Mouse (Mus musculus): ENCODE results near the gene Hist1h4h.
A peak's percentile ranks its signal among the peaks of the same experiment; 100 is the strongest.
"Not testable (repeated sequence)": the region's sequence is repeated elsewhere in the genome, so short reads cannot be mapped to it uniquely, and the experiment has no call there.

The Hist1h4h gene

DNA sequence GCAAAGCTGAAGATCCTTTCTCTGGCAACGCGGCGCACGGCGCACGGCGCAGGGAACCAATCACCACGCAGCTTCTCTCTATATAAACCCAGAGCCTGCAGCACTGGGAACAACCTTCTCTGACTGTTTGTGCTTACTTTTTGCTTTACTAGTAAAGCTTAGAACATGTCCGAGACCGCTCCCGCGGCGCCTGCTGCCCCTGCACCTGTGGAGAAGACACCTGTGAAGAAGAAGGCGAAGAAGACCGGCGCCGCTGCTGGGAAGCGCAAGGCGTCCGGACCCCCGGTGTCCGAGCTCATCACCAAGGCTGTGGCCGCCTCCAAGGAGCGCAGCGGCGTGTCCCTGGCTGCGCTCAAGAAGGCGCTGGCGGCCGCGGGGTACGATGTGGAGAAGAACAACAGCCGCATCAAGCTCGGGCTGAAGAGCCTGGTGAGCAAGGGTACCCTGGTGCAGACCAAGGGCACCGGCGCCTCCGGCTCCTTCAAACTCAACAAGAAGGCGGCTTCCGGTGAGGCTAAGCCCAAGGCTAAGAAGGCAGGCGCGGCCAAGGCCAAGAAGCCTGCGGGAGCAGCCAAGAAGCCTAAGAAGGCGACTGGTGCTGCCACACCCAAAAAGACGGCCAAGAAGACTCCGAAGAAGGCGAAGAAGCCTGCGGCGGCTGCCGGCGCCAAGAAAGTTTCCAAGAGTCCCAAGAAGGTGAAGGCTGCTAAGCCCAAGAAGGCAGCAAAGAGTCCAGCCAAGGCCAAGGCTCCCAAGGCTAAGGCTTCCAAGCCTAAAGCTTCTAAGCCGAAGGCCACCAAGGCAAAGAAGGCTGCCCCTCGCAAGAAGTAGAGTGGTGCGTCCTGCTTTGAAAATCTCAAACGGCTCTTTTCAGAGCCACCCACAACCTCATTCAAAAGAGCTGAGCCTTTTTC lies 24.3 kb downstream of the Hist1h4h start:
- DNase-seq (ENCODE audit: extremely low spot score, low spot score): peak; percentile 87

DNA sequence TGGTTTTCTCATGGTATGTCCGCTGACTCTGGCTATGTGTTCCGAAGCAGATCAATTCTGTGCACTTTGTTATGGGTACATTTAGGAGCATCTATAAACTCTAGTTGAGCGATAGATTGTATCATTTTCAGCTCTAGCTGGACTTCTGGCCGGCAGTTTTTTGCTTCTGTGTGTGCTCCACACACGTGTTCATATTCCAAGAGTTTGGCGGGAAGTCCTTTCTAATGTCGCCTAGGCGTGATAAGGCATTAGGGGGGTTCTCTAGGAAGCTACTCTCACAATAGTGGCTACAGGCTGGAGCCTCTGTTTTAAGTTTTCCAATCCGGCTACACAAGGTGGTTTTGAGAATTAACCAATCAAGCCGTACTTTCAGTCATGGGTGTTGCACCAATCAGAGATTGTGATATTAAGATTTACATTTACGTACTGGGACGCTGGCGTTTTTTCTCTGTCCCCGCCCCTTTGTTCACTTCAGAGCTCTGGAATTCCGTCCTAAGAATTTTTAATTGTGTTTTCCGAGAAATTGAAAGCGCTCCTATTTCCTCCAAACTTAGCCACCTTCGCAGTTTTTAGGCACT lies 25.1 kb downstream of the Hist1h4h start:
- DNase-seq (ENCODE audit: extremely low spot score, low spot score): peak; percentile 77

DNA sequence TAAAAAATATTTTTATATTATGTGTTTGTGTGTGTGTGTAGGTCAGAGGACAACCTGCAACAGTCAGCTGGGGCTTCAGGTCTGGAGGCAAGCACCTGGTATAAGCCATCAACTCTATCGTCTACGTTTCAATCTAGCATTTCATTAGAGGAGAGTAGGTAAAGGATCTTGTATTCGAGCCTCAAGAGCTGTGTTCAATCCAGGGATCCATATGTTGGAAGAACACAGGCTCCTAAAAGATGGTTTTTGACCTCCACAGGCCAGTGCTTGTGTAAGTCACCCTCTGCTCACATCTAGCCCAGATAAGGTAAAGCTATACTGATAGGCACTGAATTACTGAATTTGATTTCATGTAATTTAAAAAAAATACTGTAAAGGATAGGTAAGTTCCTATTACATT lies 26.1 kb downstream of the Hist1h4h start:
- no peak for DNase-seq (ENCODE audit: extremely low spot score, low spot score)

DNA sequence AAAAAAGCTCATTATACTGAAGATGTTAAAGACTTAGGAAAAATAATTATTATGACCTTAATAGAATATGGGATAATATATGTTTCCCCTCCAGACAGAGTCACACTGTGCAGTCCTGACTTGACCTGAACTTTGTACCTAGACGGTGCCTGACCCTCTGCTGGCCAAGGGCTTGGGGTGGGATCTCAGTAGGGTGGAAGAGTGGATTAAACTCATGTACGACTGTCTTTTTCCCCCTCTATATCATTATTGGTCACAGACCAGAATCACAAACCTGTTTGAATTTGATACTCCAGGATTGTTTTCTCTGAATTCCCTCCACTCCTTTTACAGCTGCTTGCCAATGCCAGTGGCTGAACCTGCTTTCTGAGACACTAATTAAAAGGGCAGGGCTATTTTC lies 29.8 kb downstream of the Hist1h4h start:
- DNase-seq (ENCODE audit: extremely low spot score, low spot score): not testable (repeated sequence)

DNA sequence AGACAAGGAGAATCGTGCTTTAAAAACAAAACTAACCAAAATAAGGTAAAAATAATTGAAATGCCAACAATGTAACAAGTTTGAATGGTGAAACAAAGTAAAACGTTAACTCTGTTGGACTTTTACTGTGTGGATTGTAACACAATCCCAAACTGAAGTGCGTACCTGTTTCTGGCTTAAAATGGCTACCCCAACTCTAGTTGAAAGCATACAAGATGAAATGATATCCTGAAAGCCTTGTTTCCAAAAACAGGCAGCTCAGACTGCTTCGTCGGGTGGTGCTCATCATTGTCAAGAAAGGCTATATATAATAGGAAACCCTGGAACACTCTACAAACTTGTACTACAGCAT lies 30.7 kb downstream of the Hist1h4h start:
- DNase-seq (ENCODE audit: extremely low spot score, low spot score): not testable (repeated sequence)

DNA sequence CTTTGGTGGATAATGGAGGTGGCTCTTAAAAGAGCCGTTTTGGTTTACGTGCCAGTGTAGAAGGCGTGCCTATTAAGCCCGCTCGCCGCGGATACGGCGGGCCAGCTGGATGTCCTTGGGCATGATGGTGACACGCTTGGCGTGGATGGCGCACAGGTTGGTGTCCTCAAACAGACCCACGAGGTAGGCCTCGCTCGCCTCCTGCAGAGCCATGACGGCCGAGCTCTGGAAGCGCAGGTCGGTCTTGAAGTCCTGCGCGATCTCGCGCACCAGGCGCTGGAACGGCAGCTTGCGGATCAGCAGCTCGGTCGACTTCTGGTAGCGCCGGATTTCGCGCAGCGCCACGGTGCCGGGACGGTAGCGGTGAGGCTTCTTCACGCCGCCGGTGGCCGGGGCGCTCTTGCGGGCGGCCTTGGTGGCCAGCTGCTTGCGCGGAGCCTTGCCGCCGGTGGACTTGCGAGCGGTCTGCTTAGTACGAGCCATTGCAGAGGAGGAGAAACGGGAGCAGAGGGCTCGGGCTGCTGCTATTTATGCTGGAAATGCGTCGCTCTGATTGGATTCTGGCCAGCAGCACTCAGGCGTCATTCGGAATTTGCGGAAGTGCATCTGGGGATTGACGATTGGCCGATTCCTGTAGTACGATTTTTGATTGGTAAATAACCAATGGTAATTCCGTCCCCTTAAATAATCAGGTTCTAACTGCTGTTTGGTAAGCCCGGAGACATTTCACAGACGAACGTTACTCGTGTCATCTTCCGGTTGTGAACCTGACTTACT lies 31.2 kb downstream of the Hist1h4h start, which contains the start of gene Hist1h3e:
TSS of gene Hist1h3e (minus strand) at position 487 of the 777 bp plus-strand sequence.
- peak; percentile 91 for DNase-seq (ENCODE audit: extremely low spot score, low spot score)

DNA sequence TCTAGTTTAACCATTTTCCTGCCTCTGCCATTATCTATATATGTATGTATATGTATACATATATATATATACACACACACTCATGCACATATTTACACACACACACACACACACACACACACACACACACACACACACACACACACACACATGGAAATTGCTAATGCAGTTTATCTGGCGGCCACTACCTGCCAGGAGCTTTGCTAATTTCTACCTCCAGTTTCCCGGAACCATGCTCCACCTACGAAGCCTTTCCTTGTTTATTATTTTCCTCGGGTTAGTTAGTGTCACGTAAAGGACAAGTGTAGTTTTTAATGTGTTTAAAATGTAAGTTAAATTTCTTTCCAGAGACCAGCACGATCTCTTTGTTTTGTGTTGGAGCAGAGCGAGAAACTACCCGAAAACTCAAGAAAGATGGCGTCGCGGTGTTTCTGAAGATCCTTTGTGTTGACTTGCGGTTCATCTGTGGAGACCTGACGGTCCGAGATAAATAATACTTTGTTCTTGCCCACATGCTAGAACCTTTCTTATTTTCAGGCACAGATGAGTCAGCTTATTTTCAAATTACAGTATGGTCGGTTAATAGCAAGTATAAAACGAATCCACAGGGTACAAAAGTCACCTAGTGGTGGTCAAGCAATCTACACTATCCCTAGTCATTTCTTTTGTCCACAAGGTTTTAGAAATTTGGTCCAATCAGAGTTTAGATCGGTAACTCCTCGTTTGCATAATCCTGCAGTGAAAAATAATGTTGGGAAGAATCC lies 32.0 kb downstream of the Hist1h4h start:
- DNase-seq (ENCODE audit: extremely low spot score, low spot score): no peak

DNA sequence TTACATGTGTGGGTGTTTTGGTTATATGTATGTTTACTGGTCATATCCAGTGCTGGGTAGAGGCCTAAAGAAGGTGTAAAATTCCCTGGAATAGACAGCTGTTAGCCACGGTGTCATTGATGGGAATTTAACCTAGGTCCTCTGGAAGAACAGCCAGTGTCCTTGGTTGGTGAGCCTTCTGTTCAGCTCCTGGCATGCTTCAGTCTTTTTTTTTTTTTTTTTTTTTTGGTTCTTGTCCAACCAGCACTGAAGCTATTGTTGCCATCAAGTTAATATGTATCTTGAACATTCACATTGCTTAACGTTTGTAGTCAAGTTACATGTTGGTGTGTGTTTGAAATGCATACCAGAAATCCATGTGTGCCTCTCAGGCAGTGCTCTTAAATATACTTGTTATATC lies 33.6 kb downstream of the Hist1h4h start:
- no peak for DNase-seq (ENCODE audit: extremely low spot score, low spot score)

DNA sequence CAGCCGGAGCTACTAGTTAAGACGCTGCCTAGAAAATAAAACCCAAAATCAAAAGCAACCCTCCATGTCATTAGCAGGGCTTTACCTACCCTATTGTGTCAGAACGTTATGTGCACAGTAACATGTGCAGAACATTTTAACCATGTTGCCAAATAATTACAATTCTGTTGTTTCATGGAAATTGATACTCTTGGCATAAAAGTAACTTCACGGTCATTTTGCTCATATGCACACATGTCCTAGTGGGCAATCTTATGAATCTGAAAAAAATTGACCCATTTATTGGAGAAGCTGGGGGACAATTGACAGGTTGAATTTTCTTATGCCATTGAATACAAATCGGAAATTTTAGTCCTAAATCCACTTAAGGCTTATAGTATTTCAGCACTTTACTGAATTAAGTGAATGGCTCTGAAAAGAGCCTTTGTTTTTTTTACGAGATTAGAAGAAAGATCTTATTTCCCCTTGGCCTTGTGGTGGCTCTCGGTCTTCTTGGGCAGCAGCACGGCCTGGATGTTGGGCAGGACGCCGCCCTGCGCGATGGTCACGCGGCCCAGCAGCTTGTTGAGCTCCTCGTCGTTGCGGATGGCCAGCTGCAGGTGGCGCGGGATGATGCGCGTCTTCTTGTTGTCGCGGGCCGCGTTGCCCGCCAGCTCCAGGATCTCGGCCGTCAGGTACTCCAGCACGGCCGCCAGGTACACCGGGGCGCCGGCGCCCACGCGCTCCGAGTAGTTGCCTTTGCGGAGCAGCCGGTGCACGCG lies 39.6 kb downstream of the Hist1h4h start:
- DNase-seq (ENCODE audit: extremely low spot score, low spot score): not testable (repeated sequence)

DNA sequence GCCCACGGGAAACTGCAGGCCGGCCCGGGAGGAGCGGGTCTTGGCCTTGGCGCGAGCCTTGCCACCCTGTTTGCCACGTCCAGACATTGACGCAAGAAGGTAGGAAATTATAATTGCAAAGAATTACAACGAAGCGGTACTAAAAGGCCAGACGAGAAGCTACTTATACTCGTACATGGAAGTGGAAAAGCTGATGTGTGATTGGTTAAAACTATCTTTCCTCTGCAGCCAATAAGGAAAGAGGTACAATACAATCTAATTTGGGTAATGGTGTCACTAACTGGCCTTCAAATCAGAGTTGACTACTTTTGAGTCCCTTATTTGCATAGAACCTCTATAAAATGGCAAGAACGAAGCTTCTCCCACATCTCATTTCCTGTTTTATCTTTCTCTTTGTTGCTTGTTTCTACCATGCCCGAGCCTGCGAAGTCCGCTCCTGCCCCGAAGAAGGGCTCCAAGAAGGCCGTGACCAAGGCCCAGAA lies 40.2 kb downstream of the Hist1h4h start, which contains the start of the genes Hist1h2ae and Hist1h2bg:
TSS of gene Hist1h2ae (minus strand) at position 199 of the 482 bp plus-strand sequence.
TSS of gene Hist1h2bg (plus strand) at position 375 of the 482 bp plus-strand sequence.
- no peak for DNase-seq (ENCODE audit: extremely low spot score, low spot score)

DNA sequence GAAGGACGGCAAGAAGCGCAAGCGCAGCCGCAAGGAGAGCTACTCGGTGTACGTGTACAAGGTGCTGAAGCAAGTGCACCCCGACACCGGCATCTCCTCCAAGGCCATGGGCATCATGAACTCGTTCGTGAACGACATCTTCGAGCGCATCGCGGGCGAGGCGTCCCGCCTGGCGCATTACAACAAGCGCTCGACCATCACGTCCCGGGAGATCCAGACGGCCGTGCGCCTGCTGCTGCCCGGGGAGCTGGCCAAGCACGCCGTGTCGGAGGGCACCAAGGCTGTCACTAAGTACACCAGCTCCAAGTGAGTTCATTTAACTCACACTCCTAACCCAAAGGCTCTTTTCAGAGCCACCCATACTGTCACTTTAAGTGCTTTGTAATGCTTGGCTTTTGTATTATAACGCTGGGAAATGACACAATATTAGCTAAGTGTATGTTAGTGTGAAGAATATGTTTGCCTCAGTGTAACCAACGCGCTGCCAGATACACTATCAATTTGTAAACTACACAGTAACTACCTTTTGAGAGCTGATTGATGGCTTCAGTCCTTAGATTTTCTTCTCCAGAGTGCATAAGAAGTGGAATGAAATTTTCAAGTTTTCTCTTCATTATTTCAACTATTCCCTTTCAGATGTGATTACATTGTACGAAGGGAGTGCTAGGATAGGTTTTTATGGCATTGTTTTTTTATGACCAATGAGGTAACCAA lies 40.8 kb downstream of the Hist1h4h start:
- not testable (repeated sequence) for DNase-seq (ENCODE audit: extremely low spot score, low spot score)

DNA sequence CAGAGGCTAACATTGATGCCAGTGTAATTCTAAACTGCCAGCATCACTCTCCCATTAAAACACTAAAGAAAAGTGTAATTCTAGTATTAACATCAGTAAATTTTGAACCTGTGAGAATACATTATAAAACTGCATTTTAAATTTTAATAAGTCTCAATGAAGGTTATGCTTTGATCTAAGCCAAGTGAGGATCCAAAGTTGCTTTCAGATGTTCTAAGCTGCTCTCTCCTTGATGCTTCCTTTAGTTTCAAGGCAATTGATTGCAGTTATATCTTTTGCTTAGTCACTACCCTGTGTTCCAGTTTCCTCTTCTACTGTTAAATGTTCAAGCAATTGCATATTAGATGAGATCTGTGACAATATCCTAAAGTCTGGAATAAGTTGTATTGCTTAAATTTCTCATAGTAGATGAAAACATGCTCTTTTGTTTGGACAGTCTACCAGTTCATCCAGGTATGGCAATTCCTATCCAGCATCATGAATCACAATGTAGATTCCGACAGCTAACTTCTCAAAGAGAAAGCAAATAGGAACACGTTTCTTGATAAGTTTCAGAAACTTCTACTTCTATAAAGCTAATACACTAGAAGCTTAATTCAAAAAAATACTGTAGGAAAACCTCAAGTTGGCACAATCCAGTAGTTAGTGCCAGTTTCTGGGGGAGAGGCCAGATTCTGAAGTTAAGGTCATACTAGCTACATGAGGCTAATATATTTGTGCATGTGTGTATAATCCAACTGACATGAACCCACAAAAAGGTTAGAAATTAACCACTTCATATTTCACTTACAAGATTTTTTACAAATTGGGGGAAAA lies 41.6 kb downstream of the Hist1h4h start:
- DNase-seq (ENCODE audit: extremely low spot score, low spot score): no peak

DNA sequence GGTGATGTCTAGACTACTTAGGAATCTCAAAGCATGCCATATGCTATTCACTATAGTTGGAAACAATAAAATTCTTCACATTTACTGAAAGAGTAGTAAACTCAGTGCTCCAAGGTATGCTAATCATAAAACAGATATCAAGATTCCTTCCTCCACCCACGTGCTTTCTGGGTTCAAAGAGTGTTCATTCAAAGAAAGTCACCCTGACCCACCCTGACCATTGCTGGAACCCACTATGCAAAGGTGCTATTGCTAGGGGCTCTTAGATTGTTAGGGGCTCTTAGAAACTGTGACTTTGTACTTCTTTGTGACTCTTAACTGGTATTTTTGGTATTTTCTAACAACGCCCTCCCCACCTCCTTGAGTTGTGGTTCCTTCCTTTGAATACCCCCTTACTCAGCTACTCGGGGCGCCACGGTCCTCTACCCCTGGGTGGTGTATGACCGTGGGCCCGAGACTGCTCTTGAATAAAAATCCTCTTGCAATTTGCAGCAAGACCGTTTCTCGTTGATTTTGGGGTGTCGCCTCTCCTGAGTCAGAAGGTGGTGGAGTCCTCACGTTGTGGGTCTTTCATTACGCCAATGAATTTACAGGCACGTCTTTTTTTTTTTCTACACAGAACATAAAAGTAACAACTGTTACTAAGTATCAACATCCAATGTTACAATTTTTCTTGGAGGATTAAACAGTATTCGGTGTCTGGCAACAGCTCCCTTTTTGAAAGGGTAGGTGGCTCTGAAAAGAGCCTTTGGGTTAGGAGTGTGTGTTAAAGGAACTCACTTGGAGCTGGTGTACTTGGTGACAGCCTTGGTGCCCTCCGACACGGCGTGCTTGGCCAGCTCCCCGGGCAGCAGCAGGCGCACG lies 42.4 kb downstream of the Hist1h4h start:
- DNase-seq (ENCODE audit: extremely low spot score, low spot score): not testable (repeated sequence)

DNA sequence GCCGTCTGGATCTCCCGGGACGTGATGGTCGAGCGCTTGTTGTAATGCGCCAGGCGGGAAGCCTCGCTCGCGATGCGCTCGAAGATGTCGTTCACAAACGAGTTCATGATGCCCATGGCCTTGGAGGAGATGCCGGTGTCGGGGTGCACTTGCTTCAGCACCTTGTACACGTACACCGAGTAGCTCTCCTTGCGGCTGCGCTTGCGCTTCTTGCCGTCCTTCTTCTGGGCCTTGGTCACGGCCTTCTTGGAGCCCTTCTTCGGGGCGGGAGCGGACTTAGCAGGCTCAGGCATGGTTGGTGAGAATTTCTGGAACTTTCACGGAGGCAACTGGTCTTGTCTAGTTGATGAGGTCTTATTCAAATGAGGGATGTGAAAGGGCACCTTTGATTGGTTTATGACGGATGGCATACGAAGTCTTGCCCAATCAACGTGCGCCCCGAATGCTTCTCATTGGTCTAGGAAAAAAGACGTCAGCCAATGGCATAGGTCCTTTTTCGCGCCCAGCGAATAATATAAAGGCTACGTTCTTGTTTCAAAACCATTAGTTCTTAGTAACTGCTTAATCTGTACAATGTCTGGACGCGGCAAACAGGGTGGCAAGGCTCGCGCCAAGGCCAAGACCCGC lies 43.2 kb downstream of the Hist1h4h start, which contains the start of the genes Hist1h2bf and Hist1h2ad:
TSS of gene Hist1h2bf (minus strand) at position 299 of the 627 bp plus-strand sequence.
TSS of gene Hist1h2ad (plus strand) at position 484 of the 627 bp plus-strand sequence.
- DNase-seq (ENCODE audit: extremely low spot score, low spot score): peak; percentile 83

DNA sequence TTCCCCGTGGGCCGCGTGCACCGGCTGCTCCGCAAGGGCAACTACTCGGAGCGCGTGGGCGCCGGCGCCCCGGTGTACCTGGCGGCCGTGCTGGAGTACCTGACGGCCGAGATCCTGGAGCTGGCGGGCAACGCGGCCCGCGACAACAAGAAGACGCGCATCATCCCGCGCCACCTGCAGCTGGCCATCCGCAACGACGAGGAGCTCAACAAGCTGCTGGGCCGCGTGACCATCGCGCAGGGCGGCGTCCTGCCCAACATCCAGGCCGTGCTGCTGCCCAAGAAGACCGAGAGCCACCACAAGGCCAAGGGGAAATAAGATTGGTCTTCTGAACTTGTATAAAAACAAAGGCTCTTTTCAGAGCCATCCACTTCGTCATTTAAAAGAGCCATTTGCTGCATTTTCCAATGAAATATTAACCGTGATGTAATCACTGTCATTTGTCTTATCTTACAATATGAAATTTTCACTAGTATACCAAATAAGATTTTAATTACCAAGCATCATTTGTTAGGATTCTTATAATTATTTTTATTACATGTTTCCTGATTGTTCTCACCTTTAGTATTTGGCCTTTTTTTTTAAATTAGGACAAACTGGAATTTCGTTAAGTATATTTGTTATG lies 43.8 kb downstream of the Hist1h4h start:
- not testable (repeated sequence) for DNase-seq (ENCODE audit: extremely low spot score, low spot score)

DNA sequence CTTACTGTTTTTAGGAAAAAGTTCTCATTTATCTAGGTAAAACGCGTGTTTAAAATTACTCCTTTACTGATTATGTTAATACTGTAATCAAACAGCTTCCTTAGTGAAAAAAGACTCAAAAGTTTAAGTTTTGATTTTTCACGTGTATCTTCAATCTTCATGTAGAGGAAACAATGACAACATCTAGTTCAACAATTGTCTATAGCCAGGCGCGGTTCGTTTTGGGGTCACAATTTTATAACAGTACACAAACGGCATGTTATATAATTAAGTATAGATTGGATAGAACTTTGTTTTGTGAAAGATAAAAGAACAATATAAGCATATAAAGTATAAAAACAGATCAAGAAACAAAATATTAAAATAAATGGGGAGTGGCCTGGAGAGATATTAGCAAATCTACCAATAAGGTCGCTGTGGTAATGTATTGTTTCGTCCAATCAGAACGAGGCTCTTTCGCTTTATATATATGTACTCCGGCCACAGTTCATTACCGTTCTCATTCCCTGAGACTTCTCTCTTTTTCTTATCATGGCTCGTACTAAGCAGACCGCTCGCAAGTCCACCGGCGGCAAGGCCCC lies 44.5 kb downstream of the Hist1h4h start, which contains the start of gene Hist1h3d:
TSS of gene Hist1h3d (plus strand) at position 493 of the 581 bp plus-strand sequence.
- peak; percentile 65 for DNase-seq (ENCODE audit: extremely low spot score, low spot score)

Measured in neural tube, embryonic 10.5 days (tissue).